Mouse (Mus musculus) embryonic fibroblast, embryonic 13.5 days (primary cell): Measurements from ENCODE around the gene Myo15b.

ENCODE experiments used
- CTCF ChIP-seq: IDR thresholded peaks from 2 replicates; pipeline ENCODE4 v1.5.1; 2011; ENCODE audit warnings: mild to moderate bottlenecking, control low read depth, low read length, moderate library complexity, borderline replicate concordance; ENCODE audit not compliant: insufficient read depth
- POLR2A ChIP-seq: IDR thresholded peaks from 2 replicates; pipeline ENCODE4 v1.6.1; 2011; ENCODE audit warnings: low read depth, mild to moderate bottlenecking, control low read depth, low read length, moderate library complexity

GRCm38 (mm10) chr11:115941980-115942379, 83.8 kb downstream of the Myo15b start:
- no peak for TF ChIP-seq POLR2A
- TF ChIP-seq CTCF: no peak
